Mouse (Mus musculus): Measurements from ENCODE around the gene Smim24.

The Smim24 gene

DNA sequence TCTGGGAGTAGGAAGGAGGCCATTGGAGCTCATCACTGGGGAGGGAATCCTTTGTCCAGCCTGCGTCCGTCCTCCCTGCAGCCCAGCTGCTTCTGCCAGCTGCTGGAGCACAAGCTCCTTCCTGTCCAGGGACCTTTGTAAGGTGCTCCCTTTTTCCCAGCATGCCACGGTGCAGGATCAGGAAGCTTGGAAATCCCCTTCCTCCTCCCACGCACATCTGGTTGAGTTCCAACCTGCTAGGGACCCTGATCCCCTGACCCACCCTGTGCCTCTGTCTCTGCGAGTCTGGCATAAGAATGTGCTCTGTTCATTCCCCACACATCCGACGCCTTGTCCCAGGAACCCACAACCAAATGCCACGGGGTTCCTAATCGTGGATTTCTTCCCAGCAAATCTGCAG is 18.1 kb downstream of the Smim24 start:
- DNase-seq: no peak

DNA sequence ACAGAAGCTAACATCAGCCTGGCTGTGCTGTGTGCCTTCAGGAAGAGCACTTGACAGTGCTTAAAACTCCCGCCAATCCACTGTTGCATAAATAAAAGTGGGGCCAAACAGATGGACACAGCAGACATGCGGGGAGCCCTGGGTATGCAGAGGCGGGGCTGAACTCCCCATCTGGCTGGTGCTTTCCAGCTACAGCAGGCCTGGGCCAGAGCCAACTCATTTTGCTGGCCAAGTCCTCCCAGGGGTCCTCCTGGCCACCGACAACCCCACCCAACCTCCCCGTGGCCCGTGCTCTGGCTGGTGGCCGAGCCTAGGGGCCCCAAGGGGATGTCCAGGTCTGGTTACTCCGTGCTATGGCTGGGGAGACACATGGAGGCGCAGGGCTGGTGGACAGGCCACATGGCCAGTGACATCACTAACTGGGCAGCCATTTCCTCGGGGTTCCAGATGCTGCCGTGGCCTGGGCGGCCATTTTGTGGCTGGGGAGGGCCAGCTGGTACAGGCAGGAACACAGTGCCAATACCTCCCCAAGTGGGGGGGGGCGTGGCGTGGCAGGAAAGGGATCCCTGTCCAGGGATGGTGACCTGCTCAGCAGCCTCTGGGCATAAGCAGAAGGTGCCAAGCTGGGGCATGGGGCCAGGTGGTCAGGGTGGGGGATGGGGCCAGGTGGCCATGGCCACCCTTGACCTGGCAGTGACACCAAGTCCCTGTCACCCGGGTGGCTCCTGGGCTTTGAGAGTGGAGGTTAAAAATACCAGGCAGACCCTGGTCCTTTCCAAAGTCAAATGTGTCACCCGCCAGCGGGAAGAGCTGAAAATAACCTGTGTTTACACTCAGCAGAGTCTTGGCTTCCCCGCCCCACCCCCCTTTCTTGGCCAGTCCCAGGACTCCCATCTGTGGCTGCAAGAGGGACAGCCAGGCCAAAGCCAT is 18.9 kb downstream of the Smim24 start:
- peak in 1 of 2 experiments; percentile 18 for DNase-seq

DNA sequence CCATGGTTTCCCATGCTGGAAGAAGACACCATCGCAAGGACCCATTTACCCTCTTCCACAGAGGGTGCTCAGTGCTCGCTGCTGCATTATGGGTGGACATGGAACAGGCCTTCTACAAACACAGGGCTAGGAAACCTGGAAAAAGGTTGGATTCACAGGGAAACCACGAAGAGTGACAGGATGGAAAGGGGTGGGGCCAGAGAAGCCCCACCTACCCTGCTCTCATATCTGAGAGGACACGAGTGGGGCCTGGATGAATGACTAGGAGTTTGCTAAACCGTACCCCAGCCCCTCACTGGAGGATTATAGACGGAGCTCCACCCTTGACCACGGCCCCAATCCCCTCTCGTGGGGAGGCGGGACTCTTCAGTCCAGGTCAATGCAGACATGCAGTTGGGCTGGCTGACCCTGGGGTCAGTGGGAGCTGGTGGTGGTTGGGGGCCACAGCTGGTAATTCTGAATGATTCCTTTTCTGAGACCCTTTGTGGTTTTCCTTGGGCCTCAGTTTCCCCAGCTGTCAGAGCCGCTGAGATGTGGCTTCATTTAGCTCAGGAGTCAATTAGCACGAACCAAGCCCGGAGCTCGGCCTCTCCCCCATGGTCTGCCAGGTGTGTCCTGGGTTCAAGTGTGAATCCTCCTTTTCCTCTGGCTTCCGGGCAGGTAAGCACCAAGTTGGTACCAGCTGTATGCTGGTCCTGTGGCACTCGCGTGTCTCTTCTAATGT is 19.9 kb downstream of the Smim24 start:
- DNase-seq: no peak

DNA sequence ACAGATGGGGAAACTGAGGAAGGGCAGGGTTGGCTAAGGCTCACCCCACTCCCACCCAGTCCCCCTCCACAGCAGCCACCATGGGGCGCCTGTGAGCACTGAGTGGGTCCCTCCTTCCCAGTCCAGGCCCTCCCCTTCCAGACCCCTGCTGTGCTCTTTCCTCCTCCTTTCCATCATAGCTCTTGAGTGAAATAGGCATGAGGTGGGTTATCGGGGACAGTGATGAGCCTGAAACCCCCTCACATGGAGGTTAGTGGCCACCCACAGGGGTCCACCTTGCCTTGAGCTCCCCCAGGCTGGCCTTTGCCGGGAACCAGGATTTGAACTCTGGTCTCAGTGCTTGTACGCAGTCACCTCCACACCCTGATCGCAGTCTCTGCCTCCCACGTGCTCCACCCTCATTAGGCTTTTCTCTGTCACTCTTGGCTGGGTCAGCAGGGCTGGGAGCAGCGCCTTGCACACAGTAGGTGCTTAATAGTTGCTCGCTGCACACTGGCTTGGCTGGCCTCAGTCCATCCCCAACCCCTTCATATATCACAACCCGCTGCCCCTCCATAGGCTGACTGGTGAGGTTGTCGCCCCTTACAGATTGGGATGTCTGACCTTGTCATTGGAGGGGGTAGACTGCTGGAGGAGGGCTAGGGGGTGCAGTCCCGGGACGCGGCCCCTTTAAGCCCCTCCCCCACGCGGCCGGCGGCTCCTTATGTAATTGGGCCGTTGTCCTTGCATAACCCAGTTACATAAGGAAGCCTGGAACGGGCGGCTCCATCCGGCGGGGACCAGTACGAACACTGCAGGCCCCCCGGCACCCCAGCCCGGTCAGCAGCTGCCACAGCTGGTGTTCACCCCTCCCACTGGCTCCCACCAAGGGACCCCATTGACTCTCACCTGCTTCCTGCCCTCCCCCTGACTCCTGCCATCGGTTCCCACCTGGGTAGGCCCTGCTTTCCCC is 20.7 kb downstream of the Smim24 start:
- DNase-seq: peak in 1 of 2 experiments; percentile 39

DNA sequence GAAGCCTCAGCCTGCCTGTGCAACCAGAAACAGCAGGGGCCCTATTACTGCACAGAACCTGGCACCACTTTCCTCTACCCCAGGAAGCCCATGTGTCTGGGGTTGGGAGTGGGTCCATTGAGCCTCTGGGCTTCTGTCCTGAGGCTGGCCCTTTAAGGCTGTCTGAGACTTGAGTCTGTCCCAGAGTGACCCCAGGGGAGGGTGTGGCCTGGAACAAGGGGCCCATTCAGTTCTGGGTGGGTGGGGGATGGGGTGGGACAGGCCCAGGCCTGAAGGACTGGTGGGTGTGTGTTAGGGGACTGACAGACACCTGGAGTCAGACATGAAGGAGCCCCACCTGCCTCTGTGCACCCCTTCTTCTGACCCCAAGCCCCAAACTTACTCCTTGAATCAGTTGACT is 21.8 kb downstream of the Smim24 start:
- no peak for DNase-seq

DNA sequence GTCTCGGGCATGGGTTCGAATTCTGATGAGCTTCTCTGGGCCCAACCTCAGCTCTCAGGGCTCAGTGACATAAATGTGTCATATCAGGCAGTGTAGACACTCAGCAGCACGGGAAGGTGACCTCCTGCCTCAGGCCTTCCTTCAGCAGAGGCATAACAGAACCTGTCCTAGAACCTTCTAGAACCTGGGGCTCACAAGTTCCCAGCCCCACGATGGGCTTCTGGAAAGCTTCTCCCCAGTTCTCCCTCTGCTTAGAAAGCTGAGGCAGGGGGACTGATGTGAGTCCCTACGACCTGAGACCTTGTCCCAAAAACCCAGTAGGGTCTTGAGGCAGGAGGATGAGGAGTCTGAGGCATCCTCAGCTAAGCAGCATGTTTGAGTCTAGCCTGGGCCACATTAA is 22.3 kb downstream of the Smim24 start:
- no peak for DNase-seq

DNA sequence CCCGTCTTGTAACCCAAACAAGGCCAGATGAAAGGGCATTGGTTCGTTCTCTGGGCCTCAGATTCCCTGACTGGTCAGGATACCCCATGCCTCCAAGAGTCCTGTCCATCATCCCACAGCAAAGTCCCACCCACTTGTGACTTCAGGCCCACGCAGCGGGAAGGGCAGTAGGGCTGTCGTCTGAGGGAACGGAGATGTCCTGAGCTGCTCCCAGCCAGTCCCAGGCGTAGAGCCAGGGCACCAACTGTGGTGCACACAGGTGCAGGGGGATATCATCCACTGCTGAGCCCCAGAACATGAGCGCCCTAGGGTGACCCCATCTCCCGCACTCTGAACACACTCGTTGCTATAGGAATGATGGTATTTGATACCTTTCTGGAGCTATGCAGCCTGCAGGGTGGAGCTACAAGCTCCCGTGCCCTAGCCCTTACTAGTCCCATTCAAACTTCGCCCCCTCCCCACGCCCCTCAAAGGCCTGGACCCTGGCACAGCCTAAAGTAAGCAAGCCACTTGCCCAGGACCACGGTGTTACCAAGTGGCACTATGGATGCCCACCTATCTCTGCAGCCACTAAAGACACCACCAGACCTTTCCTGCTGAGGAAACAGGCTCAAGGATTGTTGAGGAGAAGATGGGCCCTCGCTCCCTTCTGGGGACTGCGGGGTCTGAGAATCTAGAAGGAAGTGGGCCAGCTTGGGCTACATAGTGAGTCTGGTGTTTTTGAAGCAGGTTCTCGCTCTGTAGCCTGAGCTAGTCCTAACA is 22.9 kb downstream of the Smim24 start:
- DNase-seq: no peak

DNA sequence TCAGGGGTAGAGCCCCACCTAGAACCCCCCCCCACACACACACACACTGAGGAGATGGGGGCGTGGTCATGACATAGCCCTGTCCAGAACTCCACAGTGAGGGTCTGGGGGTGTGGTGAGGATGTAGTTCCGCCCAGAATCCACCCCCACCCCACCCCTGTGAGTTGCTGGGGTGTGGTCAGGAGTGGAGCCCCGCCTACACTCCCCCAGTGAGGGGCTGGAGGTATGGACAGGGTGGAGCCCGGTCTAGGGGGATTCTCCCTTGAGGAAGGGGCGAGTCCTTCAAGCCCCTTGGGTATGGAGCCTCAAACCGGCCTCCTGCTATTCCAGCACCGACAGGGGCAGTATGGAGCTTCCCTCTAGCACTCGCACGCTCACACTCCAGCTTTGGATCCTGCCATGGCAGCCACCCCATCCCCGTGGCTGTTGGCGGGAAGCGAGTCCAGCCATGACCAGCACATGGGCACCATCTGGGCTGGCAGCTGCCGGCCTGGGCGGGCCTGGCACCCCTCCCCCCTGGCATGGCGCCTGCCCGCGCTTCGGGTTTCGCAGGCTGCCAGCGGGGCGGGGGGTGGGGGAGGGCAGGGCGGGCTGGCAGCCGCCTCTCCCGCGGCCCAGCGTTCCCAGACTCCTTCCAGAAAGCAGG is 23.9 kb downstream of the Smim24 start:
- DNase-seq: peak in 1 of 2 experiments; percentile 33

DNA sequence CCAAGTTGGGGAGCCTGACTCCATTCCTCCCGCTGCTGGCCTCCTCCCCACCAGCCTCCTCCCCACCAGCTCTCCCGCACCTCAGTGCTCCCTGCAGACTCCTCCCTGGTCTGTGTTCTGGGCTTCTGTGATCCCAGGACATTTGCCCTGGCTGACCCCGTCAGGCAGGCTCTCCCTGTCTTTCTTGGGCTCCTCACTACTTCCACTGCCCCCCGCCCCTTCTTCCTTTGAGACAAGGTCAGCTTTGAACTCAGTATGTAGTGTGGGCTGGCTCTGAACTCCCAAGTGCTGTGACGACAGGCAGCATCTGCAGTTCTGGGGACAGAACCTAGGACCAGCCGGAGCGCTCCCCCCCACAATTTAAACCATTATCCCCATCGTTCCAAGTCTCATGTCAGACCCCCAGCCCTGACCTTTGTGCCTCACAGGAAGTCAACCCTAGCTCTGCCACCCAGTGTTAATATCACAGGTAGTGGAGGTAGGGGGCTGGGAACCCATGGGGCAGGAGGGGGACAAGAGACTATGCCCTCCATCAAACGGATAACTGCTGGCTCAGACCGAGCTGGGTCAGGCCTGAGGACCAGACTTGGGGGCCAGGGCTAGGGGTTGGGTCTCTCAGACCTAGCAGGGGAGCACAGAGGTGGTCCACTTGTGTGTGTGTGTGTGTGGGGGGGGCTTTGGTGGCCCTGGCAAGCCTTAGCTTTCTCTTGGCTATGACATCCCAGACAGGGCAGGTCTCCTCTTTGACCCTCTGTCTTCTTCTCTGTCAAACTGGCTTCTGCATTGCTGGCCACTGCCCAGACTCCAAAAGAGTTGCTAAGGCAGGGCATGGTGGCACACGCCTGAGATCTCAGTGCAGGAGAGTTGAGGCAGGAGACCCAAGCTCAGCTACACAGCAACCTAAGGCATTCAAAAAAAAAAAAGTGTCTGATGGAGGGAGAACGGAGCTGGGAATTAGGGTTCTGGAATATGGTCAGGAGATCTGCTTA is 24.7 kb downstream of the Smim24 start:
- DNase-seq: peak in 1 of 2 experiments; percentile 2

DNA sequence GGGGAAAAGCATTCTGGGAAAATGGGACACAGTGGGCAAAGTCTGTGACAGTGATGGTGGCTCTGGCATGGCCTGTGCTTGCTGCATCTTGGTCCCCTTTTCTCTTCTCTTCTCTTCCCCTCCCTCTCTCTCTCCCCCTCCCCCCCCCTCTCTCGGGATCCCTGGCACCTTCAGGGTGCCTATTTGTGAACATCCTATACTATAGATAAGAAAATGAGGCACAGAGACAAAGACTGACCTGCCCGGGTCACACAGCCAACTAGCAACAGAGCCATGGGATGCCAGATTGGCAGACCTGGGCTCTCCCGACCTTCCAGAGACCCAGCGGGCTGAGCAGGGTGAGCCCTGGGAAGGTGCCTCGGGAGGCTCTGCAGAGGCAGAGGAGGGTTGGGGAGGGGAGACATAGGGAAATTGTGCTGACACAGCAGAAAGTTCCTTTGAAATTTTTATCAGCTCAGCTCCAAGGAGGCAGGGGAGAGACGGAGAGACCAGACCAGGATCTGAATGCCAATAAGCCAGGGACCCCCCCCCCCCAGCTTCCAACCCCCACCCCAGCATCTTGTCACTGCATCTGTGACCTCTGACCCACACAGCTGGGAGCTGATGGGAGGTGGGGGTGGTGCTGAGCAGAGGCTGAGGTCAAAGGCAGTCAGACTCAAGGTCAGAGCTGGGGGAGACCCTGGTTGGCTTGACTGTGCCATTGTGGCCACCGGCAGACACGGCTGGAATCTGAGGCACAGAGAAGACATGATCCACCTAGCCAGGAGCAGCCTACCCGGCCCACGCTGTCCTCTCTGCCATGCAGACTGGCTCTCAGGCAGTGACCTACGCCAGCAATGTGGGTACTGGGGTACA is 25.6 kb downstream of the Smim24 start:
- DNase-seq: peak in 1 of 2 experiments; percentile 3

DNA sequence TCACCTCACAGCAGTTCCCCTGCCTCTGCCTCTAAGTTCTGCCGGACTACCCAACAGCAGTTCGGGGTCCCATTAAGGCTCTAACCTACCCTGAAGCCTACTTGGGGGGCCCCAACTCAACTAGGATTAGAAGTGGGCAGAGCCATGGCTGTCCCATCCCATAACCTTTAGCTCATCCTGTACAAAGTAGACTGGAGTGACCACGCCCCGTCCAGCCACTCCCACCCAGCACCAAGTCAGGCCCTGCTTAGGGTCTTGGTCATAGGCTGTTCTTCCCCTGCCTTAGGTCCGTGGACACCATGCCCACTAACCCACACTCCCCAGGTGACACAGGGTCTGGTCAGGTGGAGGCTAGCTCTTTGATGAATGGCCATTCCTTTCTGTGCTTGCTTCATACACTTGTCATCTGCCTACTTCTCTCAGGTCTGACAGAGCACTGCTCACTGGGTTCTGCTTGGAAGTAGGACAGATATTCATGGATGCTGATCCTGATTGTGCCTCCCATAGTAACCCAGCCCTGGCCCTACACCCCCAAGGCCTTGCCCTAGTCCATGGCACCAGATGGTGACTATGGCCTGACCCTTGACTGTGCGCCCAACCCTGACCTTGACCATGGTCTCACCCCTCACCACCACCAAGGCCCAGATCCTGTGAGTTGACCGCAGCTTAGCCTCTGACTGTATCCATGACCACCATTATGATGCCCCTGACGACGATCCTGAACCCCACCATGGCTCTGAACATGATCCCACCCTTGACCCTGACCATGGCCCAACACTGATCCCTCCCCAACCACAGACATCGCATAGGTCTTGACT is 26.5 kb downstream of the Smim24 start:
- peak in 1 of 2 experiments; percentile 1 for DNase-seq

DNA sequence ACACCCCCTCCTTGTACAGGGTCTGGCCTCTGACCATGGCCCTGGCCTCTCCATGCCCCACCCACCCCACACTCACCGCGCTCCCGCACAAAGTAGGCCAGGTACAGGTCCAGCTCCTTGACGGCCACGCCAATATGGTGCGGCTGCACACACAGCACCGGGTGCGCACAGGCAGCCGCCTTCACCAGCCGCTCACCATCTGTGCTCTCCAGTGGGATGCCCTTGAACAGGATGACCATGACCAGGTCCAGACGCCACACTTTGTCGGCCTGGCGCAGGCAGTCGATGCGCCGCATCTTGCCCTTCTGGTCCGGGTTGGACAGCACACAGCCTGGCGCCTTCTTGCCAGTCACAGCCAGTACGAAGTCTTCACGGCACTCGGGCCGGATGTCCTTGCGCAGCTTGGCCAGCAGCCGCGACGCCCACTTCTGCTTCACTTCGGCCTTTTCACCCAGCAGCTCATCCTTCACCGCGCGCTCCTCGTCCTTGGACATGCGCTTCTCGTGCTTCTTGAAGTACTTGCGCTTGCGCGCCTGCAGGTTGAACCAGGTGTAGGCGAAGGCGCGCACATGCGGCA is 27.4 kb downstream of the Smim24 start:
- peak in 1 of 2 experiments; percentile 11 for DNase-seq

DNA sequence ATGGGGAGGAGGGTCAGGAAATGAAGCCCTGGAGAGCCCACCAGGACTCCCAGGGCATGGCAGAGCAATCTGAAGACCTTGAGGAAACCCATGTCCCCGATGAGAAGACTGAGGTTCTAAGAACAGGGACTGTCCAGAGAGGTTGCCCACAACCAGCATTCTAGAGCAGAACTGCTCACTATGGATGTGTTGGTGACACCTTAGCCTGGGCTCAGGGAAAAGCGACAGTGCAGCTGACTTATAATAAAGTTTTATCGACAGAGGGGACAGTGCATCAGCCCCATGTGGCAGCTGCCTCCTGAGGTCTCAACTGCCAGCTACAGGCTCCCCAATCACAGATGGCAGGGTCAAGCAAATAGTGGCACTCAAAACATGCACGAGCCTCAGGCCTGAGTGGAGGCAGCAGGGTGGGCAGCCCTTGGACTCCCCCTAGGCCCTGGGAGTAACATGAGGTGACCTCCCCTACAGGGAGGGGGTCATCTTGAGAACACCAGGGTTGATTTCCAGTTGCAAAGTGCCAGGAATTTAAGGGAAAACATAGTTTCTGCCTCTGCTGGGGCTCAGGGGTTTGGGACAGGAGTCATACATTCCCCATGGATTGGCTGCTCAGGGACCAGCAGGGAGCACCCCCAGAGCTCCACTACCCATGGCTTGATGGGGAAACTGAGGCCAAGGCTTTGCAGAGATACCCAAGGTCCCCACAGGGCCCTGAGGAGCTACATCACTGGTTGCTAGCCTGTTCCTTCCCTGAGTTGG is 28.4 kb downstream of the Smim24 start:
- peak in 1 of 2 experiments; percentile 2 for DNase-seq

DNA sequence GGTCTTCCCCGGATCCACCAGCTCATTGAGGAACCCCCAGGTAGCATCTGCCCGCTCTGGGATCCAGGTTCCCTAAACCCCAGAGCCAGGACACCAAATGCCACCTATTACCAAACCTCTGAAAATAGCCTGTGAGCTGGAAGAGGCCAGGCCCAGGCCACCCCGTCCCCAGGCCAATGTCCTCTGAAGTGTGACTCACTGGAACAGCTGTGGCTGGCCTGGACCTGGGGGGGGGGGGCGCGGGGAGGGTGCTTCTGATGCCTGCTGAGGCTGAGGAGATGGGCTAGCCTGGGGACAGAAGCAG is 28.9 kb downstream of the Smim24 start:
- DNase-seq: no peak

DNA sequence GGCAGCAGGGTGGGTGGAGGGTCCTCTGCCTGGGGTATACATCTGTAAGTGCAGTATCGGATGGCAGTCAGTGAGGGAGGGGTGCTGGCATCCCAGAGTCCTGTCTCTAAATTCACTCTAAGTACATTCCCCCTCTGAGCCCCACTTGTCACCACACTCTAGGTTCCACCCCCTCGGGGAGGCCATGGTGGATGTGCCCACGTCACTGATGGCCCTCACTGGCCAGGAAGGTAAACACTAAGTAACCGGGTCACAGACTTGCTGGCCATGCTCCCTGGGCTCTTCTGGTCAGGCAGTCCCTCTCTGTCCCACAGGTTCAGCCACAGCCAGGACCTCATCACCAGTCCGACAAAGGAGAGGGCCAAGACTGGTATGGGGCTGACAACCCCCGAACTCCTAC is 29.3 kb downstream of the Smim24 start:
- DNase-seq: peak in 1 of 2 experiments; percentile 5

DNA sequence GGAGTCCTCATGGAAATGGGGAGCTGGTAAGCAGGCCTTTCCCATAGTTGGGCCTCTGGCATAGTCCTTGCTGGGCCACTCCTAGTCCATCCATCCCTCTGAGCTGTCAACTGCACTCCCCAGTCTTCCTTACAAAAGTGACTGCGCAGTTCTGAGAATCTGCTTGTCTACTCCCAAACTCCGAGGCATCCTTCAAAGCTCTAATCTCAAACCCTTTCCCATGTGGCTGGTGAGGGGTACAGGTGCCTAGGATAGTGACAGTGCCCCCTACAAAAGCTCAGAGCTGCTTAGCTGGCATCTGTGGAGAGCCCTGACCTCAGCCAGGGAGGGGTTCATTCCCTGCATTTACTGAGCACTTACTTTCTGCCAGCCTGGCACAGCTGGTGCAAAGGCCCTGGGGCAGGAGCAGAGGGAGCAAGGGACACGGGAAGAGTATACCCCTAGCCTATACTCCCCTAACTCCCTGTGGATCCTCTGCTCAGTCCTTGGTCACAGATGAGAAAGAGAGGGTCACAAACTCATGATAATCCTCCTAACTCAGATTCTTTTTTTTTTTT is 29.9 kb downstream of the Smim24 start:
- peak in 1 of 2 experiments; percentile 2 for DNase-seq

Measured in thymus, postnatal 36 days (tissue).